Mouse (Mus musculus) midbrain, embryonic 14.5 days (tissue): Measurements from ENCODE around the gene Olfr1014. TPM values are rescaled to one million over a fixed set of nuclear protein-coding genes. Genes with fewer than 3 reads are reported as not detected.

ENCODE experiments used
- ATAC-seq: fragments of 200-750 bp; cut with Nextera tagmentation; 2 replicates; pipeline ENCODE4 v1.8.0; 2017; ENCODE audit warnings: moderate number of reproducible peaks, moderate library complexity; ENCODE audit not compliant: low FRiP score, low TSS enrichment
- DNase-seq: peaks from one replicate; pipeline ENCODE4 v3.0.0-alpha.2; 2015
- H3K27ac ChIP-seq: fragments of 300-500 bp; sonication (generic); replicated peaks from 2 replicates; pipeline ENCODE4 v1.5.1; 2014; ENCODE audit warnings: mild to moderate bottlenecking, low read depth, low read length, moderate library complexity
- H3K27me3 ChIP-seq: fragments of 300-500 bp; sonication (generic); 2 replicates; pipeline ENCODE4 v1.6.1; 2014; ENCODE audit warnings: low read length, control low read depth, mixed read lengths; ENCODE audit not compliant: control insufficient read depth, insufficient read depth
- H3K36me3 ChIP-seq: fragments of 300-500 bp; sonication (generic); 2 replicates; pipeline ENCODE4 v1.6.1; 2014; ENCODE audit warnings: low read length, control low read depth; ENCODE audit not compliant: control insufficient read depth, insufficient read depth
- H3K4me1 ChIP-seq: fragments of 300-500 bp; sonication (generic); 2 replicates; pipeline ENCODE4 v1.6.1; 2014; ENCODE audit warnings: mild to moderate bottlenecking, antibody characterized with exemption, low read length, control low read depth; ENCODE audit not compliant: control insufficient read depth, insufficient read depth
- H3K4me2 ChIP-seq: fragments of 300-500 bp; sonication (generic); 2 replicates; pipeline ENCODE4 v1.6.1; 2014; ENCODE audit warnings: mild to moderate bottlenecking, low read length, moderate library complexity
- H3K4me3 ChIP-seq: fragments of 300-500 bp; sonication (generic); replicated peaks from 2 replicates; pipeline ENCODE4 v1.5.1; 2014; ENCODE audit warnings: low read depth, low read length
- H3K9ac ChIP-seq: fragments of 300-500 bp; sonication (generic); replicated peaks from 2 replicates; pipeline ENCODE4 v1.6.1; 2014; ENCODE audit warnings: mild to moderate bottlenecking, low read length, moderate library complexity
- H3K9me3 ChIP-seq: fragments of 300-500 bp; sonication (generic); 2 replicates; pipeline ENCODE4 v1.6.1; 2016; ENCODE audit warnings: low read length, control low read depth, mixed read lengths; ENCODE audit not compliant: control insufficient read depth
- polyA plus RNA-seq: library from polyadenylated mRNA; unstranded; fragments of >200 nt; fragmentation: Nextera tagmentation; extraction: Ambion mirVana; gene quantifications from 2 replicates; pipeline ENCODE4 v1.2.1, GENCODE M21; 2014

Gene Olfr1014
- polyA plus RNA-seq, 1 experiment from 2014 or later, result not detected

GRCm38 (mm10) chr2:85818179-85818578 is 45.7 kb downstream of the Olfr1014 start, which contains the start of gene Olfr1018:
TSS of gene Olfr1018 (plus strand) at chr2:85818479.
- Histone ChIP-seq H3K4me1 (no peaks in the 10 kb centered on the region), H3K36me3 (no peaks in the 10 kb centered on the region), H3K4me2 (no peak within 1 kb of the TSS), H3K27ac (no peak within 1 kb of the TSS), H3K9me3 (no peaks in the 10 kb centered on the region), H3K4me3 (no peak within 1 kb of the TSS), H3K27me3 (no peaks in the 10 kb centered on the region), H3K9ac (no peak within 1 kb of the TSS)
- ATAC-seq (no peak), DNase-seq (no peak)

Other genes with a start within 250 kb of the Olfr1014 start
- not detected in 2 replicates for gene Olfr996, start 193.5 kb upstream of the Olfr1014 start, polyA plus RNA-seq
- not detected in 2 replicates for gene Olfr998, start 183.8 kb upstream of the Olfr1014 start, polyA plus RNA-seq
- not detected in 2 replicates for gene Olfr1000, start 160.8 kb upstream of the Olfr1014 start, polyA plus RNA-seq
- gene Olfr1002, start 122.0 kb upstream of the Olfr1014 start, polyA plus RNA-seq, result not detected in 2 replicates
- not detected in 2 replicates for gene Olfr154, start 108.3 kb upstream of the Olfr1014 start, polyA plus RNA-seq
- gene Olfr1006, start 93.9 kb upstream of the Olfr1014 start, polyA plus RNA-seq, result not detected in 2 replicates
- not detected in 2 replicates for gene Olfr1008, start 83.3 kb upstream of the Olfr1014 start, polyA plus RNA-seq
- not detected in 2 replicates for gene Olfr1009, start 57.3 kb upstream of the Olfr1014 start, polyA plus RNA-seq
- gene Olfr1012, start 9.9 kb upstream of the Olfr1014 start, polyA plus RNA-seq, result not detected in 2 replicates
- not detected in 2 replicates for gene Olfr1013, start 5.6 kb upstream of the Olfr1014 start, polyA plus RNA-seq
- not detected in 2 replicates for gene Olfr1015, start 9.3 kb downstream of the Olfr1014 start, polyA plus RNA-seq
- gene Olfr1016, start 29.8 kb downstream of the Olfr1014 start, polyA plus RNA-seq, result not detected in 2 replicates
- gene Olfr1018, start 45.8 kb downstream of the Olfr1014 start, polyA plus RNA-seq, result not detected in 2 replicates
- not detected in 2 replicates for gene Olfr1019, start 72.8 kb downstream of the Olfr1014 start, polyA plus RNA-seq
- not detected in 2 replicates for gene Olfr1020, start 74.3 kb downstream of the Olfr1014 start, polyA plus RNA-seq
- not detected in 2 replicates for gene Olfr1022, start 95.9 kb downstream of the Olfr1014 start, polyA plus RNA-seq
- not detected in 2 replicates for gene Olfr1023, start 112.9 kb downstream of the Olfr1014 start, polyA plus RNA-seq
- gene Olfr1024, start 132.3 kb downstream of the Olfr1014 start, polyA plus RNA-seq, result not detected in 2 replicates
- not detected in 2 replicates for gene Olfr1025-ps1, start 142.5 kb downstream of the Olfr1014 start, polyA plus RNA-seq
- gene Olfr1026, start 148.8 kb downstream of the Olfr1014 start, polyA plus RNA-seq, result not detected in 2 replicates
- gene Olfr1028, start 177.7 kb downstream of the Olfr1014 start, polyA plus RNA-seq, result not detected in 2 replicates
- not detected in 2 replicates for gene Olfr1029, start 201.2 kb downstream of the Olfr1014 start, polyA plus RNA-seq
- gene Olfr1030, start 206.6 kb downstream of the Olfr1014 start, polyA plus RNA-seq, result not detected in 2 replicates
- not detected in 2 replicates for gene Olfr1031, start 217.6 kb downstream of the Olfr1014 start, polyA plus RNA-seq
- not detected in 2 replicates for gene Olfr1032, start 232.8 kb downstream of the Olfr1014 start, polyA plus RNA-seq
- 0.63 TPM in 1 of 2 replicates, not detected in the other for gene Olfr1033, start 247.9 kb downstream of the Olfr1014 start, polyA plus RNA-seq